Mouse (Mus musculus) intestine, postnatal 0 days (tissue): ENCODE measurements at regions not wholly inside any gene's neighbourhood (a gene's known extent, or its start where the extent isn't known, plus 50 kb on each side); places are given as distances from the start of the nearest gene placed in this dataset.

Source experiments
- ATAC-seq: fragments of 200-750 bp; cut with Nextera tagmentation; 2 replicates; pipeline ENCODE4 v1.8.0; 2017; ENCODE audit warnings: mild to moderate bottlenecking, moderate TSS enrichment, moderate library complexity
- H3K27ac ChIP-seq: fragments of 300-500 bp; sonication (generic); 2 replicates; pipeline ENCODE4 v1.5.1; 2014; ENCODE audit warnings: mild to moderate bottlenecking, low read depth, low read length, moderate library complexity
- H3K27me3 ChIP-seq: fragments of 300-500 bp; sonication (generic); replicated peaks from 2 replicates; pipeline ENCODE4 v1.6.1; 2014; ENCODE audit warnings: low read length, mixed read lengths; ENCODE audit not compliant: control insufficient read depth, insufficient read depth
- H3K36me3 ChIP-seq: fragments of 300-500 bp; sonication (generic); 2 replicates; pipeline ENCODE4 v1.6.1; 2014; ENCODE audit warnings: mild to moderate bottlenecking, moderate library complexity; ENCODE audit not compliant: control insufficient read depth, insufficient read depth
- H3K4me1 ChIP-seq: fragments of 300-500 bp; sonication (generic); replicated peaks from 2 replicates; pipeline ENCODE4 v1.6.1; 2014; ENCODE audit warnings: antibody characterized with exemption, low read length, mixed read lengths; ENCODE audit not compliant: control insufficient read depth, insufficient read depth
- H3K4me2 ChIP-seq: fragments of 300-500 bp; sonication (generic); replicated peaks from 2 replicates; pipeline ENCODE4 v1.6.1; 2014; ENCODE audit warnings: low read depth, mild to moderate bottlenecking, moderate library complexity
- H3K4me3 ChIP-seq: fragments of 300-500 bp; sonication (generic); 2 replicates; pipeline ENCODE4 v1.5.1; 2014; ENCODE audit warnings: low read depth, low read length
- H3K9ac ChIP-seq: fragments of 300-500 bp; sonication (generic); 2 replicates; pipeline ENCODE4 v1.6.1; 2014; ENCODE audit warnings: mild to moderate bottlenecking, low read depth, low read length
- H3K9me3 ChIP-seq: fragments of 300-500 bp; sonication (generic); 2 replicates; pipeline ENCODE4 v1.6.1; 2016; ENCODE audit warnings: mixed run types; ENCODE audit not compliant: control insufficient read depth
- CTCF ChIP-seq: sonication (generic); IDR thresholded peaks from 2 replicates; pipeline ENCODE4 v1.5.1; 2016; ENCODE audit warnings: low read depth, mild to moderate bottlenecking, control low read depth, antibody characterized with exemption, moderate library complexity
- WGBS: fragments of 180-500 bp; shearing (Covaris S2); extraction: QIAGEN DNeasy Blood & Tissue Kit; methylation state at CpG from one replicate; pipeline ENCODE4 v1.1.7; 2014; 5-methylcytosine and 5-hydroxymethylcytosine counted together

- H3K36me3 ChIP-seq: no peaks in the 10 kb centered on the region
- H3K9ac ChIP-seq: no peak overlapping the region
- no peaks in the 10 kb centered on the region for H3K4me1 ChIP-seq
- H3K4me2 ChIP-seq: peak overlapping the region; percentile 13; the same call in 1 of the 2 replicates
- H3K27me3 ChIP-seq: no peaks in the 10 kb centered on the region
- H3K9me3 ChIP-seq: no peaks in the 10 kb centered on the region
- TF ChIP-seq CTCF: no peak
- WGBS: 38% methylated on average over 5 of the region's 5 CpGs
- no peak overlapping the region for H3K27ac ChIP-seq
- H3K4me3 ChIP-seq: no peak overlapping the region
- ATAC-seq: peak; percentile 64
These were observed 74.6 kb upstream of the Pabpc5 start for GRCm38 (mm10) chrX:119852436-119852835.
